Mouse (Mus musculus) hindbrain, embryonic 11.5 days (tissue): ENCODE measurements around the gene Polr2i. TPM values are rescaled to one million over a fixed set of nuclear protein-coding genes. Genes with fewer than 3 reads are reported as not detected.

Experiments
- ATAC-seq: fragments of 200-750 bp; cut with Nextera tagmentation; 2 replicates; pipeline ENCODE4 v1.8.0; 2017; ENCODE audit warnings: mild to moderate bottlenecking, moderate TSS enrichment, moderate library complexity; ENCODE audit not compliant: low FRiP score
- DNase-seq: peaks from one replicate; pipeline ENCODE4 v3.0.0-alpha.2; 2015; ENCODE audit warnings: low spot score
- H3K27ac ChIP-seq: fragments of 300-500 bp; sonication (generic); 2 replicates; pipeline ENCODE4 v1.5.1; 2014; ENCODE audit warnings: mild to moderate bottlenecking, low read depth, low read length
- H3K27me3 ChIP-seq: fragments of 300-500 bp; sonication (generic); 2 replicates; pipeline ENCODE4 v1.6.1; 2014; ENCODE audit warnings: mild to moderate bottlenecking, low read length, moderate library complexity, mixed read lengths; ENCODE audit not compliant: control insufficient read depth, insufficient read depth
- H3K36me3 ChIP-seq: fragments of 300-500 bp; sonication (generic); 2 replicates; pipeline ENCODE4 v1.6.1; 2014; ENCODE audit warnings: mild to moderate bottlenecking, low read length, moderate library complexity, mixed read lengths; ENCODE audit not compliant: control insufficient read depth, insufficient read depth
- H3K4me1 ChIP-seq: fragments of 300-500 bp; sonication (generic); replicated peaks from 2 replicates; pipeline ENCODE4 v1.6.1; 2014; ENCODE audit warnings: low read length, mixed read lengths; ENCODE audit not compliant: control insufficient read depth, insufficient read depth
- H3K4me2 ChIP-seq: fragments of 300-500 bp; sonication (generic); replicated peaks from 2 replicates; pipeline ENCODE4 v1.6.1; 2014; ENCODE audit warnings: mild to moderate bottlenecking, low read depth, low read length
- H3K4me3 ChIP-seq: fragments of 300-500 bp; sonication (generic); 2 replicates; pipeline ENCODE4 v1.5.1; 2014; ENCODE audit warnings: low read depth, low read length
- H3K9ac ChIP-seq: fragments of 300-500 bp; sonication (generic); 2 replicates; pipeline ENCODE4 v1.6.1; 2014; ENCODE audit warnings: low read depth, low read length
- H3K9me3 ChIP-seq: fragments of 300-500 bp; sonication (generic); 2 replicates; pipeline ENCODE4 v1.6.1; 2016; ENCODE audit warnings: low read length; ENCODE audit not compliant: control insufficient read depth
- WGBS: fragments of 180-500 bp; shearing (Covaris S2); extraction: QIAGEN DNeasy Blood & Tissue Kit; methylation state at CpG from one replicate; pipeline ENCODE4 v1.1.7; 2014; 5-methylcytosine and 5-hydroxymethylcytosine counted together
- polyA plus RNA-seq: library from polyadenylated mRNA; unstranded; fragments of >200 nt; fragmentation: Nextera tagmentation; extraction: Ambion mirVana; gene quantifications from 2 replicates; pipeline ENCODE4 v1.2.1, GENCODE M21; 2014

Gene Polr2i
- polyA plus RNA-seq, 1 experiment from 2014 or later = 176 TPM

GRCm38 (mm10) chr7:30282740-30283139 lies 51.0 kb downstream of the Polr2i start:
- H3K4me2 ChIP-seq = no peak overlapping the region
- H3K27me3 ChIP-seq = no peaks in the 10 kb centered on the region
- H3K27ac ChIP-seq = no peak overlapping the region
- H3K9me3 ChIP-seq = no peaks in the 10 kb centered on the region
- no peak for ATAC-seq
- H3K9ac ChIP-seq = no peak overlapping the region
- WGBS = 79% methylated on average over 7 of the region's 7 CpGs
- no peak overlapping the region for H3K4me3 ChIP-seq
- H3K4me1 ChIP-seq = no peaks in the 10 kb centered on the region
- no peak for DNase-seq
- H3K36me3 ChIP-seq = no peaks in the 10 kb centered on the region

Other genes starting within 250 kb of the Polr2i start
- 15.0 and 18.0 TPM in 2 replicates for gene Zfp568, start 248.0 kb upstream of the Polr2i start, polyA plus RNA-seq
- 5.6 and 7.6 TPM in 2 replicates for gene Zfp14, start 180.6 kb upstream of the Polr2i start, polyA plus RNA-seq
- 8.3 and 8.6 TPM in 2 replicates for gene Zfp82, start 159.0 kb upstream of the Polr2i start, polyA plus RNA-seq
- 0.89 and 1.7 TPM in 2 replicates for gene Gm26920, start 141.5 kb upstream of the Polr2i start, polyA plus RNA-seq
- gene Zfp566, start 141.4 kb upstream of the Polr2i start, polyA plus RNA-seq = 14.6 and 15.6 TPM in 2 replicates
- gene Zfp260, start 137.2 kb upstream of the Polr2i start, polyA plus RNA-seq = 128 and 132 TPM in 2 replicates
- 5.8 and 7.6 TPM in 2 replicates for gene Zfp382, start 110.0 kb upstream of the Polr2i start, polyA plus RNA-seq
- 16.3 and 26.1 TPM in 2 replicates for gene Zfp146, start 62.2 kb upstream of the Polr2i start, polyA plus RNA-seq
- gene Cox7a1, start 47.8 kb upstream of the Polr2i start, polyA plus RNA-seq = 4.3 and 4.5 TPM in 2 replicates
- gene Capns1, start 33.1 kb upstream of the Polr2i start, polyA plus RNA-seq = 56.3 and 64.0 TPM in 2 replicates
- gene Tbcb, start 324 bp downstream of the Polr2i start, polyA plus RNA-seq = 278 and 293 TPM in 2 replicates
- gene Ovol3, start 3.8 kb downstream of the Polr2i start, polyA plus RNA-seq = not detected in 2 replicates
- 0.25 and 0.32 TPM in 2 replicates for gene Thap8, start 48.1 kb downstream of the Polr2i start, polyA plus RNA-seq
- 5.9 and 8.5 TPM in 2 replicates for gene Wdr62, start 48.5 kb downstream of the Polr2i start, polyA plus RNA-seq
- gene Clip3, start 59.8 kb downstream of the Polr2i start, polyA plus RNA-seq = 66.7 and 78.4 TPM in 2 replicates
- gene Alkbh6, start 76.8 kb downstream of the Polr2i start, polyA plus RNA-seq = 82.1 and 85.2 TPM in 2 replicates
- 17.4 and 18.7 TPM in 2 replicates for gene Syne4, start 82.9 kb downstream of the Polr2i start, polyA plus RNA-seq
- 1.4 and 3.3 TPM in 2 replicates for gene E130208F15Rik, start 89.8 kb downstream of the Polr2i start, polyA plus RNA-seq
- 20.9 and 23.2 TPM in 2 replicates for gene Sdhaf1, start 91.9 kb downstream of the Polr2i start, polyA plus RNA-seq
- 5.3 and 6.8 TPM in 2 replicates for gene Lrfn3, start 130.8 kb downstream of the Polr2i start, polyA plus RNA-seq
- gene Tyrobp, start 181.8 kb downstream of the Polr2i start, polyA plus RNA-seq = 19.3 and 23.1 TPM in 2 replicates
- 0.39 and 0.62 TPM in 2 replicates for gene Hcst, start 187.9 kb downstream of the Polr2i start, polyA plus RNA-seq
- 1.5 and 1.8 TPM in 2 replicates for gene Nfkbid, start 189.8 kb downstream of the Polr2i start, polyA plus RNA-seq
- gene Aplp1, start 213.6 kb downstream of the Polr2i start, polyA plus RNA-seq = 165 and 169 TPM in 2 replicates
- gene Kirrel2, start 225.7 kb downstream of the Polr2i start, polyA plus RNA-seq = 18.6 and 25.8 TPM in 2 replicates
- 3.3 and 4.5 TPM in 2 replicates for gene Nphs1, start 226.4 kb downstream of the Polr2i start, polyA plus RNA-seq